Mouse (Mus musculus) stomach, embryonic 16.5 days (tissue): Measurements from ENCODE around the gene Cdh26. TPM values are rescaled to one million over a fixed set of nuclear protein-coding genes. Genes with fewer than 3 reads are reported as not detected.

Source experiments
- ATAC-seq: fragments of 200-750 bp; cut with Nextera tagmentation; 2 replicates; pipeline ENCODE4 v1.8.0; 2017; ENCODE audit warnings: moderate number of reproducible peaks, moderate TSS enrichment; ENCODE audit not compliant: insufficient read depth, low FRiP score
- H3K27ac ChIP-seq: fragments of 300-500 bp; sonication (generic); 2 replicates; pipeline ENCODE4 v1.5.1; 2014; ENCODE audit warnings: low read length
- H3K27me3 ChIP-seq: fragments of 300-500 bp; sonication (generic); 2 replicates; pipeline ENCODE4 v1.6.1; 2014; ENCODE audit warnings: low read length, control low read depth, mixed read lengths; ENCODE audit not compliant: control insufficient read depth, insufficient read depth
- H3K36me3 ChIP-seq: fragments of 300-500 bp; sonication (generic); 2 replicates; pipeline ENCODE4 v1.6.1; 2014; ENCODE audit warnings: low read length; ENCODE audit not compliant: control insufficient read depth, insufficient read depth
- H3K4me1 ChIP-seq: fragments of 300-500 bp; sonication (generic); 2 replicates; pipeline ENCODE4 v1.6.1; 2014; ENCODE audit warnings: low read length, control low read depth, mixed read lengths; ENCODE audit not compliant: control insufficient read depth, insufficient read depth
- H3K4me2 ChIP-seq: fragments of 300-500 bp; sonication (generic); 2 replicates; pipeline ENCODE4 v1.6.1; 2014; ENCODE audit warnings: low read depth, low read length, mixed read lengths
- H3K4me3 ChIP-seq: fragments of 300-500 bp; sonication (generic); replicated peaks from 2 replicates; pipeline ENCODE4 v1.5.1; 2014; ENCODE audit warnings: mild to moderate bottlenecking, low read length
- H3K9ac ChIP-seq: fragments of 300-500 bp; sonication (generic); 2 replicates; pipeline ENCODE4 v1.6.1; 2014; ENCODE audit warnings: low read length
- H3K9me3 ChIP-seq: fragments of 300-500 bp; sonication (generic); replicated peaks from 2 replicates; pipeline ENCODE4 v1.6.1; 2016; ENCODE audit warnings: low read length, control low read depth; ENCODE audit not compliant: control insufficient read depth
- WGBS: fragments of 180-500 bp; shearing (Covaris S2); extraction: QIAGEN DNeasy Blood & Tissue Kit; methylation state at CpG from one replicate; pipeline ENCODE4 v1.1.7; 2014; 5-methylcytosine and 5-hydroxymethylcytosine counted together
- polyA plus RNA-seq: library from polyadenylated mRNA; unstranded; fragments of >200 nt; fragmentation: Nextera tagmentation; extraction: Ambion mirVana; gene quantifications from 2 replicates; pipeline ENCODE4 v1.2.1, GENCODE M21; 2015

Cdh26 gene
- polyA plus RNA-seq, 1 experiment from 2014 or later: 0.80 TPM

GRCm38 (mm10) chr2:178454664-178455516 lies 24.6 kb downstream of the Cdh26 start:
- 0 out of 2 replicates have a peak overlapping the region, but pooled peaks have one; percentile 21 for H3K9ac ChIP-seq
- H3K27me3 ChIP-seq: no peaks in the 10 kb centered on the region
- H3K27ac ChIP-seq: peak overlapping the region; percentile 88
- H3K4me3 ChIP-seq: no peak overlapping the region; the same call in 1 of the 2 replicates
- 19% methylated on average over 17 of the region's 17 CpGs for WGBS
- no peaks in the 10 kb centered on the region for H3K36me3 ChIP-seq
- peak overlapping the region; percentile 27; the same call in 1 of the 2 replicates for H3K4me2 ChIP-seq
- H3K9me3 ChIP-seq: no peaks in the 10 kb centered on the region
- H3K4me1 ChIP-seq: peaks cover 11% of the 10 kb centered on the region; the same call in 1 of the 2 replicates
- peak; percentile 81 for ATAC-seq

DNA sequence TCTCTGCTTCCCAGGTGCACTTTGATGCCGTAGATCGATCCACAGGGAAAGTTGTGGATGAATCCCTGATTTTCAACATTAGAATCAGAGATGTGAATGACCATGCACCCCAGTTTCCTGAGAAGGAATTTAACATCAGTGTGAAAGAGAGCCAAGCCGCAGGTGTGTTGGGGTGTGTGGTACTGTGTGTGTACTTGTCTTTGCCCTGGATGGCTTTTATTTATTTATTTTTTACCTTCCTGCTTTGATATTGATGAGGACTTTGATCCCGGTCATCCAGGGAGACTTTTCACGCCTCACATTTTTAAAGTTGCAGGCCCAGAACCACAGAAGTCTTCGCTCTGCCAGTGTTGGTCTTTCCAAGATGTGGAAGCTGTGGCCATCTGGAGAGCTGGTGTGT lies 27.1 kb downstream of the Cdh26 start:
- peaks cover 18% of the 10 kb centered on the region for H3K4me1 ChIP-seq
- no peak overlapping the region for H3K9ac ChIP-seq
- H3K4me2 ChIP-seq: no peak overlapping the region
- no peaks in the 10 kb centered on the region for H3K9me3 ChIP-seq
- no peak overlapping the region for H3K4me3 ChIP-seq
- H3K27me3 ChIP-seq: no peaks in the 10 kb centered on the region
- no peak for ATAC-seq
- WGBS: 78% methylated on average over 6 of the region's 6 CpGs
- H3K36me3 ChIP-seq: no peaks in the 10 kb centered on the region
- no peak overlapping the region for H3K27ac ChIP-seq

DNA sequence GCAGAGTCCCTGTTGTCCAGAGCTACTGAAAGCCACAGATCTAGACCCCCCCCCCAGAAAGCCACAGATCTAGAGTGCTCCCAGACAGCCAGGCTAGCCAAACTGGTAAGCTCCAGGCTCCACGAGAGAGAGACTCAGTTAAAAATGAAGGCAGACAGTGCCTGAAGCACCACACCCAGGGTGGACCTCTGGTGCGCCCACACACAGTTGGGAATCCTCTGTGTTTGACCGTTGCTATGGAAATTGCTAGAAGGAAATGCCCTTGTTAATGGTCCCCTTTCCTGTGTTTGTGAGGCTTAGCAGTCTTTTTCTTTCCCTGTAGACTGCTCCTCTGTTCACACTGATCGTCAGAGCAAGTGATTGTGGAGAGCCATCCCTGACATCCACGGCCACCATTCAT lies 30.0 kb downstream of the Cdh26 start:
- H3K36me3 ChIP-seq: no peaks in the 10 kb centered on the region
- ATAC-seq: peak; percentile 47; the same call in 1 of the 2 replicates
- H3K4me1 ChIP-seq: peaks cover 10% of the 10 kb centered on the region; the same call in 1 of the 2 replicates
- H3K9ac ChIP-seq: no peak overlapping the region
- no peaks in the 10 kb centered on the region for H3K9me3 ChIP-seq
- 50% methylated on average over 5 of the region's 5 CpGs for WGBS
- H3K4me2 ChIP-seq: no peak overlapping the region
- H3K27ac ChIP-seq: no peak overlapping the region
- H3K4me3 ChIP-seq: no peak overlapping the region
- H3K27me3 ChIP-seq: no peaks in the 10 kb centered on the region

GRCm38 (mm10) chr2:178471546-178472480 lies 41.5 kb downstream of the Cdh26 start:
- H3K4me1 ChIP-seq: 0 out of 2 replicates have a peak, but pooled peaks cover 8% of the 10 kb centered on the region
- no peaks in the 10 kb centered on the region for H3K36me3 ChIP-seq
- no peaks in the 10 kb centered on the region for H3K9me3 ChIP-seq
- H3K4me3 ChIP-seq: no peak overlapping the region
- no peak overlapping the region for H3K27ac ChIP-seq
- H3K9ac ChIP-seq: no peak overlapping the region
- no peak overlapping the region for H3K4me2 ChIP-seq
- no peaks in the 10 kb centered on the region for H3K27me3 ChIP-seq
- peak; percentile 83 for ATAC-seq
- 52% methylated on average over 17 of the region's 17 CpGs for WGBS

DNA sequence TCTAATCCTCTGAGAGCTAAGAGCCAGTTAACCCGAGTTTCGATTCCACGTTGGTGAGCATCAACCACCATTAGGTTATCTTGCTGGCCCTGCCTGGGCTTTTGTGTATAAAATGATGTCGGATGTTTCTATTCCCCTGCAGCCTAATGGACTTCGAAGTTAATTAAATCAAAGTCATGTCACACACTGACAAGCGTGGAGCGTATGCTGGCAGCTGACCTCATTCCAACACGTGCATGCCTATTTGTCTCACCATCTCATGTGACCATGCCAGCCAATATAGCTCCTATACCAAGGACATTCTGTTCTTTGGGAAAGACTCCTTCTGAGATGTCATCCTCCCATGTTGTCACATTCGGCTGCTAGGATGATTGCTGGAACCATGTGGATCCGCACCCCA lies 43.6 kb downstream of the Cdh26 start:
- 0 out of 2 replicates have a peak, but pooled peaks cover 8% of the 10 kb centered on the region for H3K4me1 ChIP-seq
- no peaks in the 10 kb centered on the region for H3K36me3 ChIP-seq
- no peaks in the 10 kb centered on the region for H3K9me3 ChIP-seq
- no peak overlapping the region for H3K27ac ChIP-seq
- no peak overlapping the region for H3K4me3 ChIP-seq
- no peak for ATAC-seq
- WGBS: 70% methylated on average over 10 of the region's 10 CpGs
- no peaks in the 10 kb centered on the region for H3K27me3 ChIP-seq
- no peak overlapping the region for H3K4me2 ChIP-seq
- H3K9ac ChIP-seq: no peak overlapping the region

GRCm38 (mm10) chr2:178477228-178477627 lies 46.9 kb downstream of the Cdh26 start:
- 56% methylated on average over 2 of the region's 2 CpGs for WGBS
- H3K27ac ChIP-seq: no peak overlapping the region
- no peak overlapping the region for H3K9ac ChIP-seq
- 0 out of 2 replicates have a peak, but pooled peaks cover 2% of the 10 kb centered on the region for H3K4me1 ChIP-seq
- ATAC-seq: no peak
- no peak overlapping the region for H3K4me3 ChIP-seq
- no peak overlapping the region for H3K4me2 ChIP-seq
- H3K36me3 ChIP-seq: no peaks in the 10 kb centered on the region
- no peaks in the 10 kb centered on the region for H3K9me3 ChIP-seq
- no peaks in the 10 kb centered on the region for H3K27me3 ChIP-seq

- Histone ChIP-seq H3K4me2 (no peak overlapping the region), H3K27ac (no peak overlapping the region), H3K27me3 (no peaks in the 10 kb centered on the region), H3K36me3 (no peaks in the 10 kb centered on the region), H3K4me1 (no peaks in the 10 kb centered on the region), H3K4me3 (no peak overlapping the region), H3K9me3 (no peaks in the 10 kb centered on the region), H3K9ac (no peak overlapping the region)
- ATAC-seq: 0 out of 2 replicates have a peak, but pooled peaks have one; percentile 25
- WGBS: 77% methylated on average over 2 of the region's 2 CpGs
Observed at GRCm38 (mm10) chr2:178479011-178479410, 48.7 kb downstream of the Cdh26 start.

DNA sequence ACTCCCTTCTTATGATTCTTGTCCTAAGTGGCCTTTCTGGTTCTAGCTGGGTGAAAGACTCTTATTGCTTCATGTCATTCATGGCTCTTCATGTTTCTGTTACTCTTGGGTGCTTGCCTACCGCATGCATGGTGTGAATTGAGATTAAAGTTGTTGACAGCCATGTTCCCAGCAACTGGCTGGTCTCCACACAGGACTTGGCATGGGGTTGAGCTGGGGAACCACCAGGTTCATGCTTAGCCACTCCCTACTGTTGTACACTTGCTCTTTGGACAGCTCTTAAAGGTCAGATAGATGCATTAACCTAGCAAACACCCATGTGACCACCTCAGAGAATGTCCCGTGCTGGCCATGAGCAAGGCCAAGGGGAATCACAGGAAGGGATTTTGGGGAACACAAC lies 50.6 kb downstream of the Cdh26 start:
- no peaks in the 10 kb centered on the region for H3K36me3 ChIP-seq
- no peaks in the 10 kb centered on the region for H3K4me1 ChIP-seq
- H3K27ac ChIP-seq: no peak overlapping the region
- H3K9ac ChIP-seq: no peak overlapping the region
- no peak for ATAC-seq
- 78% methylated on average over 2 of the region's 2 CpGs for WGBS
- H3K4me2 ChIP-seq: no peak overlapping the region
- no peaks in the 10 kb centered on the region for H3K9me3 ChIP-seq
- no peaks in the 10 kb centered on the region for H3K27me3 ChIP-seq
- H3K4me3 ChIP-seq: no peak overlapping the region
